In genomic region chr1:181543711-181544383, GRCm38 (mm10) we compare ENCODE assay signal across 11 mouse cellular contexts. TPM values are rescaled to one million over a fixed set of nuclear protein-coding genes. Genes with fewer than 3 reads are reported as not detected.
DNase-seq lines count a peak whose midpoint lies in the region; ATAC-seq and TF ChIP-seq lines count a peak whose summit lies in the region.
"Had no signal": no experiment of that assay in that cellular context is flagged by ENCODE, and none has a peak within 500 bp of the region (broad histone marks: within the 10 kb centered on the region; RNA-seq: fewer than 3 reads in every experiment).

No protein-coding gene starts in this region.

- no peak overlapping the region for H3K27ac ChIP-seq in cerebellum, adult 2 months (ENCODE audit: insufficient read depth, low read length)
- H3K27ac ChIP-seq in liver, embryonic 11.5 days (ENCODE audit: low read depth, low read length) = no peak overlapping the region
- H3K27ac ChIP-seq: heart, embryonic 15.5 days had no signal

- TF ChIP-seq POLR2A in cerebellum, adult 2 months (IDR thresholded peaks at IDR 0.05; ENCODE audit: borderline replicate concordance, insufficient read depth, low read length) = no peak
- TF ChIP-seq POLR2A in lung, adult 2 months (IDR thresholded peaks at IDR 0.05; ENCODE audit: borderline replicate concordance, extremely low read depth, low read depth, low read length) = no peak

- H3K4me3 ChIP-seq in cerebellum, adult 2 months (replicated peaks; ENCODE audit: insufficient read depth, low read depth, low read length) = no peak overlapping the region
- H3K4me3 ChIP-seq in liver, embryonic 11.5 days (ENCODE audit: low read depth, low read length) = no peak overlapping the region
- no peak overlapping the region for H3K4me3 ChIP-seq in lung, adult 2 months (replicated peaks; ENCODE audit: extremely low read depth, low read depth, low read length)
- H3K4me3 ChIP-seq: heart, embryonic 15.5 days had no signal

- H3K9ac ChIP-seq in liver, embryonic 11.5 days (ENCODE audit: low read depth, low read length) = no peak overlapping the region
- H3K9ac ChIP-seq: heart, embryonic 15.5 days had no signal

- intact Hi-C loops in left cerebral cortex, postnatal 25 days (cut with DNase I) = no loop called here

- TF ChIP-seq CTCF in cerebellum, adult 2 months (IDR thresholded peaks at IDR 0.05; ENCODE audit: borderline replicate concordance, insufficient read depth, low read depth, low read length) = peak; percentile 11; the same call in 1 of the 2 replicates
- TF ChIP-seq CTCF in lung, adult 2 months (IDR thresholded peaks at IDR 0.05; ENCODE audit: insufficient read depth, low read length) = peak; percentile 28; the same call in 1 of the 2 replicates

- peaks cover 3% of the 10 kb centered on the region; the same call in 1 of the 2 replicates for H3K4me1 ChIP-seq in cerebellum, adult 2 months (ENCODE audit: control insufficient read depth, insufficient read depth, low read length)
- no peaks in the 10 kb centered on the region for H3K4me1 ChIP-seq in liver, embryonic 11.5 days (replicated peaks; ENCODE audit: control insufficient read depth, insufficient read depth, low read length)
- no peaks in the 10 kb centered on the region for H3K4me1 ChIP-seq in lung, adult 2 months (ENCODE audit: control insufficient read depth, insufficient read depth, low read length)

- H3K27me3 ChIP-seq in cerebellum, adult 2 months (ENCODE audit: control insufficient read depth, insufficient read depth, low read length) = no peaks in the 10 kb centered on the region
- peaks cover 2% of the 10 kb centered on the region; the same call in 1 of the 2 replicates for H3K27me3 ChIP-seq in liver, embryonic 11.5 days (replicated peaks; ENCODE audit: control insufficient read depth, insufficient read depth, low read length)

- H3K4me2 ChIP-seq in liver, embryonic 11.5 days = no peak overlapping the region
- H3K4me2 ChIP-seq: heart, embryonic 15.5 days had no signal

- no peak for ATAC-seq in liver, embryonic 11.5 days (replicated peaks; ENCODE audit: low FRiP score)

- no peaks in the 10 kb centered on the region for H3K36me3 ChIP-seq in liver, embryonic 11.5 days (ENCODE audit: control insufficient read depth, insufficient read depth, low read length)
- H3K36me3 ChIP-seq: heart, embryonic 15.5 days had no signal

- WGBS in cerebellum, adult 2 months = 84% methylated on average over 5 of the region's 5 CpGs
- WGBS in liver, embryonic 11.5 days = 66% methylated on average over 5 of the region's 5 CpGs
- 78% methylated on average over 5 of the region's 5 CpGs for WGBS in lung, adult 2 months

- no peaks in the 10 kb centered on the region for H3K9me3 ChIP-seq in liver, embryonic 11.5 days (ENCODE audit: control insufficient read depth, low read length)
- H3K9me3 ChIP-seq: heart, embryonic 15.5 days had no signal

- DNase-seq in cerebellum, adult 2 months = peak in 1 of 2 experiments; percentile 14
- DNase-seq in cerebellum, adult 9-10 months = no peak
- DNase-seq in liver = peak; percentile 16
- no peak for DNase-seq in liver, embryonic 11.5 days (ENCODE audit: low spot score)
- DNase-seq in adrenal gland, postnatal 10 days = peak; percentile 69
- peak; percentile 22 for DNase-seq in lung, adult 2 months
- no peak for DNase-seq in left cerebral cortex, postnatal 25 days (ENCODE audit: low spot score in 2 of 2)
- no peak for DNase-seq in cerebellum, adult 9-11 months

RNA-seq across cellular contexts. Expression of gene Dnah14, which starts 32.5 kb away (rescaled TPM):
- polyA plus RNA-seq in cerebellum, adult 2 months (2012; rRNA removed) = 0.62 and 1.0 TPM in 2 replicates
- polyA plus RNA-seq in liver, embryonic 11.5 days (2014; fragmentation: Nextera tagmentation; extraction: Ambion mirVana) = 2.9 TPM in 2 replicates
- under 1 TPM; 0.09 TPM for total RNA-seq in adrenal gland, postnatal 10 days (2021)
- 0.05 TPM in 1 of 2 replicates, not detected in the other for polyA plus RNA-seq in lung, adult 2 months (2012; rRNA removed)
- total RNA-seq in left cerebral cortex, postnatal 25 days (2021) = 1 to 10 TPM in 1 of 2 experiments, under 1 TPM in 1; 0.69 to 1.9 TPM

RNA-seq across cellular contexts. Expression of gene Ccdc121, which starts 32.6 kb away (rescaled TPM):
- polyA plus RNA-seq in cerebellum, adult 2 months (2012; rRNA removed) = 0.67 and 0.74 TPM in 2 replicates
- polyA plus RNA-seq in liver, embryonic 11.5 days (2014; fragmentation: Nextera tagmentation; extraction: Ambion mirVana) = not detected in 2 replicates
- not detected for total RNA-seq in adrenal gland, postnatal 10 days (2021)
- polyA plus RNA-seq in lung, adult 2 months (2012; rRNA removed) = 0.79 and 1.2 TPM in 2 replicates
- total RNA-seq in left cerebral cortex, postnatal 25 days (2021) = under 1 TPM; 0.25 to 0.30 TPM
- total RNA-seq: neutrophil, adult 5-6 weeks had no signal
- polyA plus RNA-seq: liver, embryonic 16.5 days had no signal

Comparison
In these comparisons a context has a peak if more than half of its experiments do, and no peak if none do; other contexts are left out.
1. DNase-seq: peak in liver (single experiment), adrenal gland, postnatal 10 days (single experiment) and lung, adult 2 months (single experiment); none in cerebellum, adult 9-10 months (single experiment), liver, embryonic 11.5 days (single experiment), left cerebral cortex, postnatal 25 days (0 of 2) and cerebellum, adult 9-11 months (single experiment).